In genomic region chr19:37133666-37134065, GRCm38 (mm10) we compare ENCODE assay signal across 33 mouse cellular contexts.
"Had no signal": no experiment of that assay in that cellular context is flagged by ENCODE, and none has a peak within 500 bp of the region (broad histone marks: within the 10 kb centered on the region; RNA-seq: fewer than 3 reads in every experiment).

No protein-coding gene starts in this region.

- H3K36me3 ChIP-seq: limb, embryonic 10.5 days; limb, embryonic 12.5 days; limb, embryonic 13.5 days; limb, embryonic 15.5 days; liver, embryonic 12.5 days; liver, embryonic 13.5 days; liver, embryonic 15.5 days; lung, embryonic 15.5 days; midbrain, embryonic 10.5 days; midbrain, embryonic 12.5 days; midbrain, embryonic 13.5 days; midbrain, embryonic 15.5 days; neural tube, embryonic 12.5 days; neural tube, embryonic 13.5 days had no signal

- DNase-seq: left cerebral cortex, postnatal 4 days; liver; liver, embryonic 13.5 days; liver, postnatal 0 days; lung, adult 18-20 months; lung, adult 2 months; lung, embryonic 14.5 days; lung, postnatal 10 days; lung, postnatal 14 days; lung, postnatal 36 days; lung, postnatal 4 days; midbrain, embryonic 14.5 days had no signal

- H3K27me3 ChIP-seq: limb, embryonic 12.5 days; limb, embryonic 13.5 days; limb, embryonic 15.5 days; liver, embryonic 13.5 days; liver, embryonic 15.5 days; lung, embryonic 15.5 days; midbrain, embryonic 12.5 days; midbrain, embryonic 13.5 days; midbrain, embryonic 15.5 days; neural tube, embryonic 12.5 days; neural tube, embryonic 13.5 days had no signal

- H3K27ac ChIP-seq: limb, embryonic 10.5 days; limb, embryonic 12.5 days; limb, embryonic 13.5 days; limb, embryonic 15.5 days; liver, embryonic 12.5 days; liver, embryonic 13.5 days; liver, embryonic 14.5 days; liver, embryonic 15.5 days; lung, embryonic 15.5 days; macrophage; midbrain, embryonic 10.5 days; midbrain, embryonic 12.5 days; midbrain, embryonic 13.5 days; midbrain, embryonic 15.5 days; neural tube, embryonic 12.5 days; neural tube, embryonic 13.5 days had no signal

- H3K4me3 ChIP-seq: limb, embryonic 10.5 days; limb, embryonic 12.5 days; limb, embryonic 13.5 days; limb, embryonic 15.5 days; liver, embryonic 12.5 days; liver, embryonic 13.5 days; liver, embryonic 15.5 days; lung, embryonic 15.5 days; megakaryocyte, embryonic 14.5 days; midbrain, embryonic 10.5 days; midbrain, embryonic 12.5 days; midbrain, embryonic 13.5 days; midbrain, embryonic 15.5 days; myocyte; neural tube, embryonic 12.5 days; neural tube, embryonic 13.5 days had no signal

- ATAC-seq: liver, embryonic 12.5 days; liver, postnatal 0 days; lung, postnatal 0 days; midbrain, embryonic 13.5 days; midbrain, embryonic 15.5 days; midbrain, embryonic 16.5 days had no signal

- H3K9me3 ChIP-seq: limb, embryonic 10.5 days; limb, embryonic 12.5 days; limb, embryonic 13.5 days; limb, embryonic 15.5 days; liver, embryonic 12.5 days; liver, embryonic 13.5 days; liver, embryonic 15.5 days; lung, embryonic 15.5 days; megakaryocyte, embryonic 14.5 days; midbrain, embryonic 10.5 days; midbrain, embryonic 12.5 days; midbrain, embryonic 13.5 days; midbrain, embryonic 15.5 days; neural tube, embryonic 12.5 days; neural tube, embryonic 13.5 days had no signal

- H3K4me2 ChIP-seq: limb, embryonic 12.5 days; limb, embryonic 13.5 days; limb, embryonic 15.5 days; liver, embryonic 11.5 days; liver, embryonic 12.5 days; liver, embryonic 13.5 days; liver, embryonic 15.5 days; lung, embryonic 14.5 days; lung, embryonic 15.5 days; midbrain, embryonic 11.5 days; midbrain, embryonic 12.5 days; midbrain, embryonic 13.5 days; midbrain, embryonic 15.5 days; neural tube, embryonic 12.5 days; neural tube, embryonic 13.5 days had no signal

- H3K4me1 ChIP-seq: limb, embryonic 10.5 days; limb, embryonic 12.5 days; limb, embryonic 13.5 days; limb, embryonic 15.5 days; liver, embryonic 13.5 days; lung, embryonic 15.5 days; megakaryocyte, embryonic 14.5 days; midbrain, embryonic 10.5 days; midbrain, embryonic 12.5 days; midbrain, embryonic 13.5 days; midbrain, embryonic 15.5 days; neural tube, embryonic 12.5 days; neural tube, embryonic 13.5 days had no signal

- H3K9ac ChIP-seq: limb, embryonic 12.5 days; limb, embryonic 13.5 days; limb, embryonic 15.5 days; liver, embryonic 12.5 days; liver, embryonic 13.5 days; liver, embryonic 14.5 days; liver, embryonic 15.5 days; liver, postnatal 0 days; lung, embryonic 14.5 days; lung, embryonic 15.5 days; midbrain, embryonic 12.5 days; midbrain, embryonic 13.5 days; midbrain, embryonic 15.5 days; neural tube, embryonic 12.5 days; neural tube, embryonic 13.5 days had no signal
